Mouse (Mus musculus) monocyte, adult 5-6 weeks (primary cell): ENCODE results near the gene Ezh2. TPM values are rescaled to one million over a fixed set of nuclear protein-coding genes. Genes with fewer than 3 reads are reported as not detected.

ENCODE experiments used
- ATAC-seq: fragments of 153-309, 156-312 bp; replicated peaks from 2 replicates; pipeline ENCODE4 v1.8.0; 2017; ENCODE audit warnings: mild to moderate bottlenecking; ENCODE audit not compliant: low TSS enrichment, insufficient number of reproducible peaks, severe bottlenecking, poor library complexity, low FRiP score
- total RNA-seq: library from RNA; stranded (forward); fragments of 200-1000, 200-491, 200-594 nt; gene quantifications from 3 replicates; pipeline ENCODE4 v1.2.3, GENCODE M21; 2017

Ezh2 gene
- total RNA-seq, 1 experiment from 2014 or later: 37.1 TPM

DNA sequence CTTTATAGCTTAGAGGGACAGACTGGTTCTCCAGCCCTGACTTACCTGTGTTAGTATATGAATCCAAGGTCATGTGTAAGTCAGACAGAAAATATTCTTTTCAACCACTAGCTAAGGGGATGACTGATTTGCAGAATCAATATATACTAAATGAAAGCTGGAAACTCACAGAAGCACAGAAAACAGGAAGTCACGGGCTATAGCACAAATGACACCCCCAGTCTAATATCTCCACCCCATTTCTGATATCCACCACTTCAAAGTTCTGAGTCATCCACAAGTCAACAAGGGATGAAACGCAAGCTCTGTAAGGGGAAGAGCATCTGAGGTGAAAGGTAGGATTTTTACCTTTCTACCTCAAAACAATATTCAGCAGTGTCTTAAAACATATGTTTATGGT, 34.3 kb downstream of the Ezh2 start:
- ATAC-seq: no peak

DNA sequence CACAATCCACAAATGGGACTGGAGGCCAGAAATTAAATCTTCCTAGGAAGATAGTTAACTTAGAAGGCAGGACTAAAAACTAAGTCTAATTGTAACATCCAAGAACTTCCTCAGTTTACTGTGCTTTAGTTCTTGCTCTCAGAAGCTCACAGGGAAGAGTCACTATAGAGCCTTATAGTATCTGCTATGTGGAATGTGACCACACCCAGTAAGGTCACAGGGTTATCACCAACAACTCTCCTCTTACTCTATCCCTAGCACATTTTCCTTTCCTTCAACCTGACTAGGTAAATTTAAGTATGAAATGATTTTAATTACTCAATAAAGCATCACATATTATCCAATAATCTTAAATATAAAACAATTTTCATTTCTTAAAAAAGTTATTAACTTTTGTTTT, 34.7 kb downstream of the Ezh2 start:
- ATAC-seq: no peak

DNA sequence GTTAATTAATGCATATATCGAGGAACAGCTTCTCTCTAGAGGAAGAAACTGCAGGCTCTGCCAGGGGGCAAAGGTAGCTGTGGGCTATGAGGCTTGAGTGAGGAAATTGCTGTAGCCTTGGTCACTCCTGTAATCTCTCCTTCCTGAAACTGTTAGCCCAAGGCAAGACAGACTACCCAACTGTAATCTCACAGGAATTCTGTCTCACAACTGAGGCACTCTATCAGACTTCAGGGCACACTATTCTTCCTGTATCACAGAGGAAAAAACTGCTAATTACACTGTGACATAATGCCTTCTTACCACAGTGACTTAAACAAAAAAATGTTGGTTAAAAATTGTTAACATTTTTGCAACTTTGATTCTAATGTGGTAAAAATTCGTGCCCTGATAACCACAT, 35.9 kb downstream of the Ezh2 start:
- no peak for ATAC-seq

DNA sequence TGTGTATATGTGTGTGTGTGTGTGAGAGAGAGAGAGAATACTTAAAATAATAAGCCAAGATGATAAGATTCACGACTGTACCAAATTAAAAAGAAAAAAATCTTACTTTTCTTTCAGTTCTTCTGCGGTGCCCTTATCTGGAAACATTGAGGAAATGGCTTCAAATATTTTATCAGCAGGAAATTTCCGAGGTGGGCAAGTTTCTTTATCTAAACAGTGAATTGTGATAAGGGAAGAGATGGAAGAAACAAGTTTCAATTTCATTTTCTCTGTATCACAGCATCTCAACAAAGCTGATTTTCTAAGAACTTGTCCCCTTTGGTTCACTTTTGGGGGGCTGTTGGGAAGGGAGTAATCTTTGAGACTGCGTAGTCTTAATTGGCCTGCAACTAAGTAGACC, 42.9 kb downstream of the Ezh2 start:
- no peak for ATAC-seq

DNA sequence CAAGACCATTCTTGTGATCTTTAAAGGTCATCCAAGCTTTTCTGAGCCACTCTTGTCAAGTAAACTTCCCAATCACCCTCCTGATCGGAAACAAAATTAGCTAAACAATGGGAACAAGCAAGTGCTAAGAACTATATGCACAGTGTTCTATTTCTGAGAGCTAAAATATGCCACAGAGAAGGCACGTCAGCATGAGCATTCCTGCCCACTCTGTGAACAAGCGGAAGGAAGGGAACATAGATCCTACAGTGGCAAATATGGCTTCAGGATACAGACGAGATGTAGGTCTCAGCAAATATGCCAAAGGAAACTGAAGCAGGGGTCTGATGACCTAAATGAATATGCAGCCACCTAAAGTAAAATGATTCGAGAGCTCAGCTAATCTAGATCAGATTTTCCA, 59.8 kb downstream of the Ezh2 start:
- ATAC-seq: no peak

DNA sequence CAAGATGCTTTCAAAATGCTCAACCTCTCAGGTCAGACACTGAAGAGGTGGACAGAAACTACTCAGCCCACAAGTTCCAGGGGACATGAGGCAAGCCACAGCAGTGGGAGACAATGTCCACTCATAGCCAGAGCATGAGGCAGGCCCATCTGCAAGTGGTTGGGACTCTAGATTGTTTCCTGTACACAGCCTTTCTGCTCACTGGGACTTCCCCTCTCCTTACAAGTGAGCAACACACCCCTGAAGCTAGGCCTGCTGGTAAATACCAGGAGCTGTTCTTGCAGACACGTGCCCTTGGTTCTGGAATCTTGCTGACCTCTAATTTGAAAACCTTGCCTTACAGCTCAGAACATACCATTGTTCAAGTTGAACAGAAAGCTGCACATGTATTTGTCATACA, 62.6 kb downstream of the Ezh2 start:
- no peak for ATAC-seq

DNA sequence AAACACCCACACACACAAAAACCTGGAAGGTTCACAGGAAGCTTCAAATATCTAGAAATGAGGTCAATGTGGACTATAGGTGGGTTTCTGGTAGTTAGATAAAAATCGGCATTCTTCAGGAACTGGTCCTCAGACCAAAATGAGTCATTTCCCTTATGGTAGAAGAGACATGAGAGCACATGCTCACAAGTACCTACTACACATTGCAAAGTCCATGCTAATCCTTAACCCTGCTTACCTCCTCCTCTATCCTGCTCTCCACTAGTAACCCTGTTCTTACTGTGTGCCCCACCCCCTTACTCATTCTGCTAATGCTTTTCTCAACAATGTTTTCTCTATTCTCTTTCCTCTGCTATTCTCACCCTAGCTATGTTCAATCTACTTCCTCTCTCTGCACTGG, 67.5 kb downstream of the Ezh2 start:
- ATAC-seq: no peak

DNA sequence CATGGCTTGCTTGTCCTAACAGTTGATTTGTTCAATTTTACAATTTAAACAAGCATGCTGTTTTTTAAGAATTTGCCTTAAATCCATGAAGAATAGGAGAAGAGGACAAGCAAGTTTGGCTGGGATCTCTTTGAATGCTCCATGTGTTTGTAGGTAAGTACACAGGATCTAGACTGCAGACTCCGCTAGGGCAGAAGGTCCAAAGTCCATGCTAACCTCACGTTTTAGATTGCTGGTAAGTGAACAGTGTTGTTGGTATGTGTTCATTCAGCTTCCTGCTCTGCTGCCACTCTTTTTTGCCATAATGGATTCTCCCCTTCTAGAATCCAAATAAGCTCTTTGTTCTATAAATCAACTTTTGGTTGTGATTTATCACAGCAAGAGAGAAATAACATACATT, 68.0 kb downstream of the Ezh2 start:
- ATAC-seq: no peak

DNA sequence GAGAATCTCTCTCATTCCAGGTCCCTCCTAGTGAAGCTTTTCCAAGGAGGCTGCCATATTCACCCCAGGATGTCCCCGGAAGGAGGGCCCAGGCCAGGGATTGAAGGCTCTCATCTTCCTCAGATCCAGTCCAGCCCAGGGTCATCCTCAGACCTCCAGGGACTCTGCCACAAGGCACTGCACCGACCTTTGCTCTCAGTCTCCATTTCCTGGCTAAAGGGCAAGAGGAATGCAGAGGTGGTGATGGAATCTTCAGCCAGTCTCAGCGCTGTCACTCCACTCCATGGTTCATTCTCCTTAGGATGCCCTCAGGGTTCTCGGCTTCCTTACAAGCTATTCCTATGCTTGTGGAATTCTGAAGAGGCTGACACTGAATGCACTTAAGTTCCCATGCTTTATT, 68.7 kb downstream of the Ezh2 start:
- no peak for ATAC-seq

DNA sequence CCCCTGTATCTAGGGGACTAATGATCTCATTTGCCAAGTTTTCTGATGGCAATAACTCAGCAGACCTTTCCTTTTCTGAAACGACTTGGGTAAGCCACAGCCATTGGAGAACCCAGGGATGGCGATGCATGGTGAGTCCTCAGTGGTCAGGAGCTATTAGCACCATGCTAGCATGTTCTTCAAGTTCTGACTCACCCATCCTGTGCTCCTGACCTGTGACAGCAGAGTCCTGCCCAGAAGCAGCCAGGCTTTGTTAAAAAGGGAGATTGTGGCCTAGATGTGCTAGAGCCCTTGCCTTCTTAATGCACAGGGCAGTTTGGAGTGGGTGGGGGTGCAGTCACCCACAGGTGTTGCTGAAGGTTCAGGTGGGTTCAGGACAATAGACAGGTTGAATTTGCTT, 70.1 kb downstream of the Ezh2 start:
- no peak for ATAC-seq

DNA sequence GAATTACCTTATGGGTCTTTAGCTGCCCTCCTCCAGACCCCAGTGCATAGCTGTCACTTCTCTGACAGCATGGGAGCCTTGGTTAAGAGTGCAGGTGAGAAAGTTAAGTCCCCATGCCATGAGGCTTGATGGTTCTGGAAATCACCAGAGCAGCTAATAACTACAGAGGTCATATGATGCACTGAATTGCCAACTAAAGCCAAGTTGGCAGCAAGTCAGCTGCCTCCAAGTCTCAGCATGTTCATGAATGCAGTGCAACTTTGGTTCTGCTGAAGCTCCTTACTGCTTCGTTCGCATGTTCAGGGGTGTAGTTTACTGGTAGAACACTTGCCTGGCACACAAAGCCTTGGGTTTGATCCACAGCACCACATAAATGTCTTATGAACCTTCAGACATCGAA, 72.7 kb downstream of the Ezh2 start:
- ATAC-seq: no peak

DNA sequence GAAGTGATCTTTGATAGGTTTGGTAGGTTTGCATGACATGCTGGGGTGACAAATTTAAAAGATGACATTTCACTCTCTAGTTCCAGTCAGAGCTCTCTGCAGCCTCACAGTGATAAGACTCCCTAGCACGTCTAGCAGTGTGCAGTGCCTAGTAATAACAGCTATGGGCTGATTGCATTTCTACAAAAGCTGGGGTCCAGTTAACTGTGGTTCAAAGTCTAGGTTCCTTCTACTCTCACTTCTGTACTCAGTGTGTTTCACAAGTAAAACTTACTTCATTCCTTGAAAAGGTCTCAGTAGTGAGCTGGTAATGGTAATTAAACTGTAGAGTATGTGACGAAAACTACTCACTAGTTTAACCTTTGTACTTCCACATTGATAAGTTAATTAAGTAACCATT, 75.1 kb downstream of the Ezh2 start:
- no peak for ATAC-seq

DNA sequence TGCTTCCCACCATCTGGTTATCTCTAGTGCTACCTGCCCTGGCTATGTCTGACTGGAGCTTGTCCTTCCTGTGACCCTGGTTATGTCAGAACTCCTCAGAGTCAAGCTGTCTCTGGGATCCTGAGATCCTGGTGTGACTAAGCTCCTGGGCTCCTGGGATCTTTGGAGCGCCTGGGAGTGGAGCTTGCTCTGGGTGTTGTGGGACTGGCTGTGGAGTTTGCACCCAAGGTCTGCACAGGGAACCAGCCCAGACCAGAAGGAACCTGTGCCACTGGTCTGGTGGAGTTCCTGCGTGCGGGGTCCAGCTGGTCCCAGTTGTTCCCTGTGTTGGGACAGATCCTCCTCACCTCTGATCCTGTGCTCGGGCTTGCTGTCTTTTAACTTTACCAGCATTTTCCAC, 100.6 kb downstream of the Ezh2 start:
- no peak for ATAC-seq

DNA sequence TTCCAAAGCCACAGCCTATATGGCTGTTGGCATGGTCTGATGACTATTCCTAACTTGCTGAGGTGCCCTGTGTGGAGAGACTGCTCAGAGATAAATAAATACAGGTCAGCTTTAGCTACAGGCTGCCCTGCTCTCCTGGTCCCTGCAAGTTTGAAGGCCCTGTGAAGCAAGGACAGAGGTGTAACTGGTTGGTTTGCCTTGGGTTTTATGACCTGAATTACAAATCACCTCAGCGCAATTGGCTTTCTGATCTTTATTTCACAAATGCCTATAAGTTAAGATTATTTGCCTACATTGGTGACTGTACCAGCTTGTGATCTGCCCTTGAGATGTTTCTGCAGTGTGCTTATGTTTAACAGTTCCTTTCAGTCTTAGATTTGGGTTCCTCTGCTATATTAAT, 113.1 kb downstream of the Ezh2 start:
- ATAC-seq: no peak

Other genes starting within 250 kb of the Ezh2 start
- 149 to 202 TPM (median 175 TPM) in 3 replicates for gene Cul1, start 141.9 kb downstream of the Ezh2 start, total RNA-seq
- 164 to 238 TPM (median 188 TPM) in 3 replicates for gene Pdia4, start 218.1 kb upstream of the Ezh2 start, total RNA-seq
- gene Zfp786, start 235.5 kb upstream of the Ezh2 start, total RNA-seq: not detected in 3 replicates
- gene Zfp398, start 240.3 kb upstream of the Ezh2 start, total RNA-seq: 14.8 to 26.5 TPM (median 15.0 TPM) in 3 replicates